Mouse (Mus musculus) myocyte (in vitro differentiated cells): ENCODE results near the gene Kif6.

Experiments
- E2F4 ChIP-seq: IDR thresholded peaks from one replicate; pipeline ENCODE4 v1.6.1; 2011; ENCODE audit warnings: mild to moderate bottlenecking, control low read depth, moderate library complexity; ENCODE audit not compliant: insufficient read depth
- MYOG ChIP-seq, 3 experiments: IDR thresholded peaks; one replicate each; pipeline ENCODE4 v1.6.1; 2011; ENCODE audit warnings: control low read depth in 2 of 3, low read depth in 2 of 3, mild to moderate bottlenecking in 2 of 3; ENCODE audit not compliant: insufficient read length in 2 of 3, control insufficient read depth in 1 of 3, insufficient read depth in 1 of 3

- no peak for TF ChIP-seq MYOG (IDR thresholded peaks at IDR 0.05; ENCODE audit: control insufficient read depth in 1 of 3, insufficient read depth in 1 of 3, insufficient read length in 2 of 3, low read depth in 2 of 3)
- TF ChIP-seq E2F4, result no peak
These were observed 201.8 kb downstream of the Kif6 start for GRCm38 (mm10) chr17:49816703-49817102.
